Mouse (Mus musculus): ENCODE data around the gene Mrpl43.

GRCm38 (mm10) chr19:44959633-44960032 is 46.6 kb downstream of the Mrpl43 start:
- no peak for TF ChIP-seq CTCF (IDR thresholded peaks at IDR 0.05; ENCODE audit: extremely low read depth, insufficient read depth, insufficient read length, insufficient replicate concordance)
- no peak for TF ChIP-seq POLR2A (IDR thresholded peaks at IDR 0.05; ENCODE audit: low read depth, low read length)

Data from spleen, adult 2 months (tissue).